Mouse (Mus musculus): Measurements from ENCODE around the gene Sash1. TPM values are rescaled to one million over a fixed set of nuclear protein-coding genes. Genes with fewer than 3 reads are reported as not detected.

The Sash1 gene
- polyA plus RNA-seq, 1 experiment, result 14.4 TPM

GRCm38 (mm10) chr10:8910237-8910990 lies 24.5 kb upstream of the Sash1 start:
- Histone ChIP-seq H3K27ac (ENCODE audit: insufficient read depth, low read length) (no peak overlapping the region), H3K4me1 (ENCODE audit: control insufficient read depth, insufficient read depth, low read length) (no peaks in the 10 kb centered on the region), H3K9ac (ENCODE audit: low read depth, poor library complexity, severe bottlenecking) (no peak overlapping the region), H3K27me3 (ENCODE audit: control insufficient read depth, insufficient read depth, low read length, poor library complexity, severe bottlenecking) (no peaks in the 10 kb centered on the region; the same call in 1 of the 2 replicates), H3K4me3 (ENCODE audit: low read depth, low read length) (no peak overlapping the region), H3K36me3 (ENCODE audit: control insufficient read depth, insufficient read depth, low read length, poor library complexity, severe bottlenecking) (no peaks in the 10 kb centered on the region), H3K9me3 (replicated peaks; ENCODE audit: control insufficient read depth, insufficient read depth, low read length, poor library complexity, severe bottlenecking) (no peaks in the 10 kb centered on the region)
- TF ChIP-seq EP300 (IDR thresholded peaks at IDR 0.05; ENCODE audit: insufficient read depth, low read depth, low read length), result no peak
- no peak for TF ChIP-seq POLR2A (IDR thresholded peaks at IDR 0.05; ENCODE audit: insufficient read depth, low read length)
- TF ChIP-seq CTCF (IDR thresholded peaks at IDR 0.05; ENCODE audit: low read depth, low read length), result no peak

DNA sequence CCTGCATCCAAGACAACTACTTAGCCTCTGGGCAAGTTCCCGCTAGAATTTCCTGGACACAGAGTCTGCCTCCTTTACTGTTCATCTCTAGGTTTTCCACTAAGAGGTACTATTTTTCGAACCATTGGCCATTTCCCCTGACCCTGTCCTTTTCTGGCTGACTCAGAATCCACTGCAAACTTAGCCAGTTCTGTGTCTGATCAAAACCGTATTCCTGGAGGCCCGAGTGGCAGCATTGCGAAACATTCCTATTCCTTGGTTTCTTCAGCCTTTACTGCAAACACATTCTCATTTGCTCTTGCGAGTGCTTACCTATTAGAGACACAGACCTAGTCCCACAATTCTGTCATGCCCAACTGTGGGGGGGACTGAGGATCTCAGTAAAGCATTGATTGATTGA lies 17.2 kb upstream of the Sash1 start:
- H3K27me3 ChIP-seq (ENCODE audit: control insufficient read depth, insufficient read depth, low read length, poor library complexity, severe bottlenecking), result no peaks in the 10 kb centered on the region; the same call in 1 of the 2 replicates
- H3K4me1 ChIP-seq (ENCODE audit: control insufficient read depth, insufficient read depth, low read length), result no peaks in the 10 kb centered on the region
- no peak overlapping the region for H3K27ac ChIP-seq (ENCODE audit: insufficient read depth, low read length)
- TF ChIP-seq CTCF (IDR thresholded peaks at IDR 0.05; ENCODE audit: low read depth, low read length), result no peak
- no peak for TF ChIP-seq EP300 (IDR thresholded peaks at IDR 0.05; ENCODE audit: insufficient read depth, low read depth, low read length)
- TF ChIP-seq POLR2A (IDR thresholded peaks at IDR 0.05; ENCODE audit: insufficient read depth, low read length), result no peak
- H3K9ac ChIP-seq (ENCODE audit: low read depth, poor library complexity, severe bottlenecking), result no peak overlapping the region
- no peaks in the 10 kb centered on the region for H3K36me3 ChIP-seq (ENCODE audit: control insufficient read depth, insufficient read depth, low read length, poor library complexity, severe bottlenecking)
- no peaks in the 10 kb centered on the region for H3K9me3 ChIP-seq (replicated peaks; ENCODE audit: control insufficient read depth, insufficient read depth, low read length, poor library complexity, severe bottlenecking)
- no peak overlapping the region for H3K4me3 ChIP-seq (ENCODE audit: low read depth, low read length)

GRCm38 (mm10) chr10:8902412-8902811 lies 16.5 kb upstream of the Sash1 start:
- no peak for TF ChIP-seq CTCF (IDR thresholded peaks at IDR 0.05; ENCODE audit: low read depth, low read length)
- no peak for TF ChIP-seq EP300 (IDR thresholded peaks at IDR 0.05; ENCODE audit: insufficient read depth, low read depth, low read length)
- no peak for TF ChIP-seq POLR2A (IDR thresholded peaks at IDR 0.05; ENCODE audit: insufficient read depth, low read length)
- Histone ChIP-seq H3K9me3 (replicated peaks; ENCODE audit: control insufficient read depth, insufficient read depth, low read length, poor library complexity, severe bottlenecking) (no peaks in the 10 kb centered on the region), H3K36me3 (ENCODE audit: control insufficient read depth, insufficient read depth, low read length, poor library complexity, severe bottlenecking) (no peaks in the 10 kb centered on the region), H3K9ac (ENCODE audit: low read depth, poor library complexity, severe bottlenecking) (no peak overlapping the region), H3K4me3 (ENCODE audit: low read depth, low read length) (no peak overlapping the region), H3K4me1 (ENCODE audit: control insufficient read depth, insufficient read depth, low read length) (no peaks in the 10 kb centered on the region), H3K27me3 (ENCODE audit: control insufficient read depth, insufficient read depth, low read length, poor library complexity, severe bottlenecking) (no peaks in the 10 kb centered on the region), H3K27ac (ENCODE audit: insufficient read depth, low read length) (no peak overlapping the region)

DNA sequence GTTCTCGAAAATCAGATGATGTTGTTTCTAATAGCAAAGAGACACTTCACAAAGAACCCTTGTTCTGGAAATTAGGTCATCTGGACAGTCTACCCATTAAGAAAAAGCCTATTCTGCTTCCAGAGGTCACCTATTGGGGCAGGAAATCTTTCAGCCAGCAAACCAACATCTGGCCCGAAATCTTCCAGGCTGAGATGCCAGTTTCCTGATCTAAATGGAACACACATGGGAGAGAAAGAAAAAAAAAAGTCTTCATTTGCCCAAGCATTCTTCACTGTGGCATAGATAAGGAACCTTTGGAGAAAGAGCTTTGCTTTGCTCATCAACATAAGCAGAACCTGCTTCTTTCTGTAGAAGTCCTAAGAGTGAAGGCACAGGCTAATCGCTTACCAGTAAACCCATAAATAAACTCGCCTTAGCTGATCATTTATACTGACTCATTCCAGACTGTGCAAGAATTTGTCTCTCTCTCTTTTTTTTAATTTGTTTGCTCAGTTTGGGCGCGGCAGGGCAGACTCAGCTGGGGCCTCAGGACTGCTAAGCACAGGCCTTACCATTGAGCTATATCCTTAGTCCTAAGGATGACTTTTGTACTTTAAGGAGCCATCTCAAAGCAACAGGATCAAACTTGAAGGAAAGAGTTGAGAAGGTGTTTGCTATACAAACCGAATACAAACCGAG lies 13.1 kb upstream of the Sash1 start:
- TF ChIP-seq CTCF (IDR thresholded peaks at IDR 0.05; ENCODE audit: low read depth, low read length), result no peak
- TF ChIP-seq EP300 (IDR thresholded peaks at IDR 0.05; ENCODE audit: insufficient read depth, low read depth, low read length), result no peak
- no peak for TF ChIP-seq POLR2A (IDR thresholded peaks at IDR 0.05; ENCODE audit: insufficient read depth, low read length)
- no peak overlapping the region for H3K27ac ChIP-seq (ENCODE audit: insufficient read depth, low read length)
- H3K27me3 ChIP-seq (ENCODE audit: control insufficient read depth, insufficient read depth, low read length, poor library complexity, severe bottlenecking), result no peaks in the 10 kb centered on the region; the same call in 1 of the 2 replicates
- H3K36me3 ChIP-seq (ENCODE audit: control insufficient read depth, insufficient read depth, low read length, poor library complexity, severe bottlenecking), result no peaks in the 10 kb centered on the region
- peaks cover 4% of the 10 kb centered on the region for H3K4me1 ChIP-seq (ENCODE audit: control insufficient read depth, insufficient read depth, low read length)
- H3K9ac ChIP-seq (ENCODE audit: low read depth, poor library complexity, severe bottlenecking), result no peak overlapping the region
- no peaks in the 10 kb centered on the region for H3K9me3 ChIP-seq (replicated peaks; ENCODE audit: control insufficient read depth, insufficient read depth, low read length, poor library complexity, severe bottlenecking)
- no peak overlapping the region for H3K4me3 ChIP-seq (ENCODE audit: low read depth, low read length)

- H3K4me3 ChIP-seq (ENCODE audit: low read depth, low read length), result no peak overlapping the region
- H3K4me1 ChIP-seq (ENCODE audit: control insufficient read depth, insufficient read depth, low read length), result peaks cover 4% of the 10 kb centered on the region
- H3K36me3 ChIP-seq (ENCODE audit: control insufficient read depth, insufficient read depth, low read length, poor library complexity, severe bottlenecking), result no peaks in the 10 kb centered on the region
- no peaks in the 10 kb centered on the region for H3K9me3 ChIP-seq (replicated peaks; ENCODE audit: control insufficient read depth, insufficient read depth, low read length, poor library complexity, severe bottlenecking)
- H3K27ac ChIP-seq (ENCODE audit: insufficient read depth, low read length), result no peak overlapping the region
- H3K9ac ChIP-seq (ENCODE audit: low read depth, poor library complexity, severe bottlenecking), result no peak overlapping the region
- TF ChIP-seq EP300 (IDR thresholded peaks at IDR 0.05; ENCODE audit: insufficient read depth, low read depth, low read length) (no peak), POLR2A (IDR thresholded peaks at IDR 0.05; ENCODE audit: insufficient read depth, low read length) (no peak), CTCF (IDR thresholded peaks at IDR 0.05; ENCODE audit: low read depth, low read length) (no peak)
- H3K27me3 ChIP-seq (ENCODE audit: control insufficient read depth, insufficient read depth, low read length, poor library complexity, severe bottlenecking), result no peaks in the 10 kb centered on the region; the same call in 1 of the 2 replicates
Measured at GRCm38 (mm10) chr10:8898099-8898777, 12.4 kb upstream of the Sash1 start.

Measured in ES-Bruce4 (cell line).